Mouse (Mus musculus): ENCODE results near the gene Gm43517. TPM values are rescaled to one million over a fixed set of nuclear protein-coding genes. Genes with fewer than 3 reads are reported as not detected.

The Gm43517 gene
- polyA plus RNA-seq (2012; rRNA removed): not detected in 2 replicates

GRCm38 (mm10) chr12:49384876-49385630 is at the start of gene Gm43517:
TSS of gene Gm43517 (plus strand) at chr12:49385174.
- H3K27ac ChIP-seq (ENCODE audit: insufficient read depth, low read length): no peak within 1 kb of the TSS
- peaks cover 19% of the 10 kb centered on the region; the same call in 1 of the 2 replicates for H3K27me3 ChIP-seq (ENCODE audit: control insufficient read depth, insufficient read depth, low read length)
- DNase-seq: no peak
- H3K4me1 ChIP-seq (ENCODE audit: control insufficient read depth, insufficient read depth, low read length): no peaks in the 10 kb centered on the region
- no peak within 1 kb of the TSS for H3K4me3 ChIP-seq (replicated peaks; ENCODE audit: insufficient read depth, low read depth, low read length)
- TF ChIP-seq CTCF (IDR thresholded peaks at IDR 0.05; ENCODE audit: borderline replicate concordance, insufficient read depth, low read depth, low read length) (no peak), POLR2A (IDR thresholded peaks at IDR 0.05; ENCODE audit: borderline replicate concordance, insufficient read depth, low read length) (no peak)
- WGBS: 2% methylated on average over 71 of the region's 75 CpGs

GRCm38 (mm10) chr12:49349697-49350096 is 35.3 kb upstream of the Gm43517 start:
- TF ChIP-seq POLR2A (IDR thresholded peaks at IDR 0.05; ENCODE audit: borderline replicate concordance, insufficient read depth, low read length): no peak
- no peak for TF ChIP-seq CTCF (IDR thresholded peaks at IDR 0.05; ENCODE audit: borderline replicate concordance, insufficient read depth, low read depth, low read length)
- no peaks in the 10 kb centered on the region for H3K27me3 ChIP-seq (ENCODE audit: control insufficient read depth, insufficient read depth, low read length)
- no peak overlapping the region for H3K27ac ChIP-seq (ENCODE audit: insufficient read depth, low read length)
- no peak overlapping the region for H3K4me3 ChIP-seq (replicated peaks; ENCODE audit: insufficient read depth, low read depth, low read length)
- 90% methylated on average over 10 of the region's 10 CpGs for WGBS
- no peak for DNase-seq
- H3K4me1 ChIP-seq (ENCODE audit: control insufficient read depth, insufficient read depth, low read length): no peaks in the 10 kb centered on the region

GRCm38 (mm10) chr12:49368931-49369330 is 16.0 kb upstream of the Gm43517 start:
- TF ChIP-seq CTCF (IDR thresholded peaks at IDR 0.05; ENCODE audit: borderline replicate concordance, insufficient read depth, low read depth, low read length) (peak; percentile 11; the same call in 1 of the 2 replicates), POLR2A (IDR thresholded peaks at IDR 0.05; ENCODE audit: borderline replicate concordance, insufficient read depth, low read length) (no peak)
- WGBS: 37% methylated on average over 1 of the region's 1 CpGs
- Histone ChIP-seq H3K4me3 (replicated peaks; ENCODE audit: insufficient read depth, low read depth, low read length) (no peak overlapping the region), H3K4me1 (ENCODE audit: control insufficient read depth, insufficient read depth, low read length) (no peaks in the 10 kb centered on the region), H3K27me3 (ENCODE audit: control insufficient read depth, insufficient read depth, low read length) (no peaks in the 10 kb centered on the region; the same call in 1 of the 2 replicates), H3K27ac (ENCODE audit: insufficient read depth, low read length) (no peak overlapping the region)
- no peak for DNase-seq

GRCm38 (mm10) chr12:49372170-49372569 is 12.8 kb upstream of the Gm43517 start:
- no peaks in the 10 kb centered on the region for H3K4me1 ChIP-seq (ENCODE audit: control insufficient read depth, insufficient read depth, low read length)
- no peak overlapping the region for H3K4me3 ChIP-seq (replicated peaks; ENCODE audit: insufficient read depth, low read depth, low read length)
- TF ChIP-seq CTCF (IDR thresholded peaks at IDR 0.05; ENCODE audit: borderline replicate concordance, insufficient read depth, low read depth, low read length) (no peak), POLR2A (IDR thresholded peaks at IDR 0.05; ENCODE audit: borderline replicate concordance, insufficient read depth, low read length) (no peak)
- H3K27ac ChIP-seq (ENCODE audit: insufficient read depth, low read length): no peak overlapping the region
- DNase-seq: no peak
- H3K27me3 ChIP-seq (ENCODE audit: control insufficient read depth, insufficient read depth, low read length): no peaks in the 10 kb centered on the region; the same call in 1 of the 2 replicates

- peaks cover 4% of the 10 kb centered on the region; the same call in 1 of the 2 replicates for H3K27me3 ChIP-seq (ENCODE audit: control insufficient read depth, insufficient read depth, low read length)
Observed at GRCm38 (mm10) chr12:49373176-49373575, 11.8 kb upstream of the Gm43517 start.

GRCm38 (mm10) chr12:49373821-49374605 is 11.0 kb upstream of the Gm43517 start:
- H3K27ac ChIP-seq (ENCODE audit: insufficient read depth, low read length): no peak overlapping the region

More at GRCm38 (mm10) chr12:49373176-49373575, 11.8 kb upstream of the Gm43517 start:
- H3K27ac ChIP-seq (ENCODE audit: insufficient read depth, low read length): no peak overlapping the region
- H3K4me3 ChIP-seq (replicated peaks; ENCODE audit: insufficient read depth, low read depth, low read length): no peak overlapping the region
- 76% methylated on average over 5 of the region's 5 CpGs for WGBS
- no peak for DNase-seq
- TF ChIP-seq POLR2A (IDR thresholded peaks at IDR 0.05; ENCODE audit: borderline replicate concordance, insufficient read depth, low read length) (no peak), CTCF (IDR thresholded peaks at IDR 0.05; ENCODE audit: borderline replicate concordance, insufficient read depth, low read depth, low read length) (no peak)
- no peaks in the 10 kb centered on the region for H3K4me1 ChIP-seq (ENCODE audit: control insufficient read depth, insufficient read depth, low read length)

GRCm38 (mm10) chr12:49374606-49374995 is 10.4 kb upstream of the Gm43517 start:
- no peak overlapping the region for H3K4me3 ChIP-seq (replicated peaks; ENCODE audit: insufficient read depth, low read depth, low read length)
- TF ChIP-seq CTCF (IDR thresholded peaks at IDR 0.05; ENCODE audit: borderline replicate concordance, insufficient read depth, low read depth, low read length) (peak; percentile 38; the same call in 1 of the 2 replicates), POLR2A (IDR thresholded peaks at IDR 0.05; ENCODE audit: borderline replicate concordance, insufficient read depth, low read length) (no peak)
- no peak overlapping the region for H3K27ac ChIP-seq (ENCODE audit: insufficient read depth, low read length)
- DNase-seq: no peak
- 2% methylated on average over 14 of the region's 14 CpGs for WGBS
- H3K4me1 ChIP-seq (ENCODE audit: control insufficient read depth, insufficient read depth, low read length): no peaks in the 10 kb centered on the region
- H3K27me3 ChIP-seq (ENCODE audit: control insufficient read depth, insufficient read depth, low read length): peaks cover 5% of the 10 kb centered on the region; the same call in 1 of the 2 replicates

More at GRCm38 (mm10) chr12:49373821-49374605, 11.0 kb upstream of the Gm43517 start:
- Histone ChIP-seq H3K4me1 (ENCODE audit: control insufficient read depth, insufficient read depth, low read length) (no peaks in the 10 kb centered on the region), H3K4me3 (replicated peaks; ENCODE audit: insufficient read depth, low read depth, low read length) (no peak overlapping the region), H3K27me3 (ENCODE audit: control insufficient read depth, insufficient read depth, low read length) (peaks cover 5% of the 10 kb centered on the region; the same call in 1 of the 2 replicates)
- 21% methylated on average over 24 of the region's 24 CpGs for WGBS
- DNase-seq: no peak
- no peak for TF ChIP-seq POLR2A (IDR thresholded peaks at IDR 0.05; ENCODE audit: borderline replicate concordance, insufficient read depth, low read length)
- TF ChIP-seq CTCF (IDR thresholded peaks at IDR 0.05; ENCODE audit: borderline replicate concordance, insufficient read depth, low read depth, low read length): no peak
